Mouse (Mus musculus) liver, embryonic 14.5 days (tissue): ENCODE results near the gene E130116L18Rik.

ENCODE experiments used
- CTCF ChIP-seq: IDR thresholded peaks from 2 replicates; pipeline ENCODE4 v1.5.1; 2016; ENCODE audit warnings: antibody characterized with exemption, low read depth, control low read depth
- EP300 ChIP-seq: IDR thresholded peaks from 2 replicates; pipeline ENCODE4 v1.6.1; 2016; ENCODE audit warnings: antibody characterized with exemption, low read depth

- TF ChIP-seq CTCF (no peak), EP300 (no peak)
These were observed 41.9 kb downstream of the E130116L18Rik start, which contains the start of gene Galntl5 for GRCm38 (mm10) chr5:25181004-25181531.
